Mouse (Mus musculus) c-Kit-positive CD71-negative TER-119-negative erythroid progenitor cells, embryonic 14.5 days (primary cell): ENCODE data around the gene Olfr1133.
"Not testable (repeated sequence)": the region's sequence is repeated elsewhere in the genome, so short reads cannot be mapped to it uniquely, and the experiment has no call there.

Experiments used
- DNase-seq: peaks from one replicate; pipeline ENCODE4 v3.0.0-alpha.2; 2013; ENCODE audit warnings: low read depth

Olfr1133 gene

DNA sequence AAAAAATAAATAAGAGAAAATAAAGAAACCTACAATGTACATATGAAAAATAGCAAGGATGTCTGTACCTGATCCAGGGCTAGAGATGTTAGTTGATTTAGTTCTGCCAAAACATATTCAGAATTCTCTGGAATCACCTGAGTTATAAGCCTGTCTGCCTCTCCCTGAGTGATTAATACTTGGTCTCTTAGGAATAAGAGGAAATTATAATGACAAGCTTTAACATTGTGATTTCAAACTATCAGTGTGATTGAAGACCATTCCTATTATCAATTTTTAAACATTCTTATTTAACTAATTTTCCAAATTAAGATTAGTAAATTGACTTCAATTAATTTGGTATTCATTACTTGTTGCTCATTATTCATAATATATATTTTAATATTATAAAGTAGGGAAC lies at the start of gene Olfr1133:
Gene Olfr1133, minus strand, starts transcription at position 101 of the 400 bp plus-strand sequence.
- DNase-seq, result no peak

- DNase-seq, result no peak
Measured at GRCm38 (mm10) chr2:87693847-87694246, 46.7 kb upstream of the Olfr1133 start, which contains the start of gene Olfr1136. TSS of gene Olfr1136 (minus strand) at chr2:87693947.

GRCm38 (mm10) chr2:87673564-87673963 lies 26.4 kb upstream of the Olfr1133 start, which contains the start of gene Olfr1135:
TSS of gene Olfr1135 (minus strand) at chr2:87673664.
- no peak for DNase-seq

- no peak for DNase-seq
Measured at GRCm38 (mm10) chr2:87658360-87658759, 11.2 kb upstream of the Olfr1133 start, which contains the start of gene Olfr1134. TSS of gene Olfr1134 (minus strand) at chr2:87658460.

DNA sequence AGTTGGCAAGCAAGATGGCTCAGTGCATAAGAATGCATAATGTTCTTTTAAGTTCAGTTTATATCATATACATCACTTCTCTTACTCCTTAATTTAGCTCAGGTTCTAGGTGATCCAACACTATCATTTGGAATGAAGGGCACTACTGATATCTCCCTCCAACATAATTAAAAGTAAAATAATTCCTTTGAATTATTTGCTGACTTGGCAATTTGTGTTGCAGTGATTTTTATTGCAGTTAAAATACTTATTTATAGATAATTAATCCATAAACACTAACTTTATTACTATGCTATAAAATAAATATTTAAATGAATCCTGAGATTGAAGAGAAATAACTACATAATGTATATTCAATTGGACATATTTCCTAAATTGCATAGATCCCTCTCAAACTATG lies 4.7 kb downstream of the Olfr1133 start:
- DNase-seq, result no peak

DNA sequence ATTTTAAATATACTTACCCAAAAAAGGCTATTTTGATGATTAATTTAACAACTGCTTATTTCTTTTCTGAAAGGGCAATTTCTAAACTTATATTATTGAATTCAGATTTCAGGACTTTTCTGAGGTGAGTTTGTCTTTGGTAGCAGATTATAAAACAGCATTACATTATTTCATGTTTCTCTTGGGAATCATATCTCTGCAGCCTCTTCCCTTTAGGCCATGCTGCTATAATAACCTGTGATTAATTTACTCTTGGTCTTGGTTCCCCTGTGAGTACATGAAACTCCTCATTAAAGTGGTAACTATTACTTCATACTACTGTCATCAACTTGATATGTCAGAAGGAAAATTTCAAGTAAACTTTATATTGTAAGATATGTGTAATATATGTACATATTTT lies 9.7 kb downstream of the Olfr1133 start, which contains the start of gene Olfr1132:
Gene Olfr1132, minus strand, starts transcription at position 101 of the 400 bp plus-strand sequence.
- no peak for DNase-seq

DNA sequence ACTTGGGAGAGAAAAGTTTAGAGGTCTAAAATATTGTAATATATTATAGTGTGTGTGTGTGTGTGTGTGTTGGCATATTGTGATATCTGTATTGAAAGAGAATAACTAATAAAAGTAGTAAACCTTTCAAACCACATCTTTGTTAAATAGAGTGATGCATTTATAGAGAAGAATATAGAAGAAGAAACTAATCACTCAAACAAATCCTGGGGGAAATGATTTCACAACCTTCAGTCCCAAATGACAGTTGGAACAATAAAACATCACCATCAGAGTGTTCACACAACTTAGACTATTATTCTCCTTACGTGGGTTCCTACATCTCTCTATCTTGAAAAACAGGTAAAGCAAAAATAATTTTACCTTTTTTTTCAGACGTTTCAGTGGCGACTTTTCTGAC lies 20.4 kb downstream of the Olfr1133 start, which contains the start of gene Olfr1131:
Gene Olfr1131, plus strand, starts transcription at position 301 of the 400 bp plus-strand sequence.
- no peak for DNase-seq

- not testable (repeated sequence) for DNase-seq
Measured at GRCm38 (mm10) chr2:87605912-87606311, 41.3 kb downstream of the Olfr1133 start, which contains the start of gene Olfr1130. TSS of gene Olfr1130 (plus strand) at chr2:87606212.
